Mouse (Mus musculus) E14TG2a.4 (cell line): ENCODE results near the gene Notch2.

Experiments
- CTCF ChIP-seq: conservative IDR thresholded peaks from 2 replicates; pipeline ENCODE4 v1.5.1; 2014; ENCODE audit warnings: low read length
- NANOG ChIP-seq: IDR thresholded peaks from 2 replicates; pipeline ENCODE4 v1.6.1; 2014; ENCODE audit warnings: borderline replicate concordance, low read length, mixed read lengths
- POU5F1 ChIP-seq: IDR thresholded peaks from 2 replicates; pipeline ENCODE4 v1.6.1; 2014; ENCODE audit warnings: low read length, borderline replicate concordance

GRCm38 (mm10) chr3:97968191-97968590, 45.1 kb upstream of the Notch2 start:
- no peak for TF ChIP-seq CTCF
- TF ChIP-seq POU5F1: no peak
- TF ChIP-seq NANOG: no peak
